Mouse (Mus musculus) limb, embryonic 11.5 days (tissue): ENCODE results near the gene Hist1h3b. TPM values are rescaled to one million over a fixed set of nuclear protein-coding genes. Genes with fewer than 3 reads are reported as not detected.
"Not testable (repeated sequence)": the region's sequence is repeated elsewhere in the genome, so short reads cannot be mapped to it uniquely, and the experiment has no call there.

Source experiments
- ATAC-seq: fragments of 200-750 bp; cut with Nextera tagmentation; 2 replicates; pipeline ENCODE4 v1.8.0; 2017; ENCODE audit warnings: low read depth; ENCODE audit not compliant: insufficient number of reproducible peaks, low FRiP score, low TSS enrichment
- DNase-seq: peaks from one replicate; pipeline ENCODE4 v3.0.0-alpha.2; 2015; ENCODE audit warnings: low spot score
- H3K27ac ChIP-seq: fragments of 300-500 bp; sonication (generic); replicated peaks from 2 replicates; pipeline ENCODE4 v1.5.1; 2014; ENCODE audit warnings: low read depth, mild to moderate bottlenecking, low read length
- H3K27me3 ChIP-seq: fragments of 300-500 bp; sonication (generic); 2 replicates; pipeline ENCODE4 v1.6.1; 2014; ENCODE audit warnings: mild to moderate bottlenecking, low read length, mixed read lengths; ENCODE audit not compliant: control insufficient read depth, insufficient read depth
- H3K36me3 ChIP-seq: fragments of 300-500 bp; sonication (generic); 2 replicates; pipeline ENCODE4 v1.6.1; 2014; ENCODE audit warnings: mild to moderate bottlenecking, low read length, moderate library complexity, mixed read lengths; ENCODE audit not compliant: control insufficient read depth, insufficient read depth
- H3K4me1 ChIP-seq: fragments of 300-500 bp; sonication (generic); 2 replicates; pipeline ENCODE4 v1.6.1; 2014; ENCODE audit warnings: low read length, mixed read lengths; ENCODE audit not compliant: control insufficient read depth, insufficient read depth
- H3K4me2 ChIP-seq: fragments of 300-500 bp; sonication (generic); 2 replicates; pipeline ENCODE4 v1.6.1; 2014; ENCODE audit warnings: low read depth, mild to moderate bottlenecking, moderate library complexity; ENCODE audit not compliant: severe bottlenecking
- H3K4me3 ChIP-seq: fragments of 300-500 bp; sonication (generic); 2 replicates; pipeline ENCODE4 v1.5.1; 2014; ENCODE audit warnings: low read depth, low read length
- H3K9ac ChIP-seq: fragments of 300-500 bp; sonication (generic); 2 replicates; pipeline ENCODE4 v1.6.1; 2014; ENCODE audit warnings: mild to moderate bottlenecking, low read length
- H3K9me3 ChIP-seq: fragments of 300-500 bp; sonication (generic); 2 replicates; pipeline ENCODE4 v1.6.1; 2016; ENCODE audit warnings: low read length; ENCODE audit not compliant: control insufficient read depth
- WGBS: fragments of 180-500 bp; shearing (Covaris S2); extraction: QIAGEN DNeasy Blood & Tissue Kit; methylation state at CpG from one replicate; pipeline ENCODE4 v1.1.7; 2014; 5-methylcytosine and 5-hydroxymethylcytosine counted together
- polyA plus RNA-seq: library from polyadenylated mRNA; unstranded; fragments of >200 nt; fragmentation: Nextera tagmentation; extraction: Ambion mirVana; gene quantifications from 2 replicates; pipeline ENCODE4 v1.2.1, GENCODE M21; 2014

The Hist1h3b gene
- polyA plus RNA-seq, 1 experiment from 2014 or later = 12.0 TPM

GRCm38 (mm10) chr13:23716261-23717042, 35.6 kb upstream of the Hist1h3b start:
- 88% methylated on average over 5 of the region's 5 CpGs for WGBS
- ATAC-seq = no peak

GRCm38 (mm10) chr13:23717176-23717575, 34.9 kb upstream of the Hist1h3b start:
- Histone ChIP-seq H3K36me3 (no peaks in the 10 kb centered on the region), H3K4me1 (0 out of 2 replicates have a peak, but pooled peaks cover 3% of the 10 kb centered on the region), H3K9me3 (no peaks in the 10 kb centered on the region), H3K9ac (no peak overlapping the region; the same call in 1 of the 2 replicates), H3K4me3 (no peak overlapping the region), H3K27me3 (no peaks in the 10 kb centered on the region), H3K4me2 (no peak overlapping the region), H3K27ac (no peak overlapping the region)
- DNase-seq = peak; percentile 20
- ATAC-seq = no peak
- 47% methylated on average over 11 of the region's 11 CpGs for WGBS

More at GRCm38 (mm10) chr13:23716261-23717042, 35.6 kb upstream of the Hist1h3b start:
- Histone ChIP-seq H3K4me1 (0 out of 2 replicates have a peak, but pooled peaks cover 3% of the 10 kb centered on the region), H3K36me3 (no peaks in the 10 kb centered on the region), H3K4me3 (no peak overlapping the region), H3K9ac (no peak overlapping the region), H3K9me3 (no peaks in the 10 kb centered on the region), H3K27ac (no peak overlapping the region), H3K27me3 (no peaks in the 10 kb centered on the region), H3K4me2 (no peak overlapping the region)
- DNase-seq = peak; percentile 19

GRCm38 (mm10) chr13:23717593-23718245, 34.3 kb upstream of the Hist1h3b start:
- 16% methylated on average over 2 of the region's 2 CpGs for WGBS
- ATAC-seq, H3K4me1 ChIP-seq, H3K4me2 ChIP-seq, H3K27me3 ChIP-seq, H3K4me3 ChIP-seq, H3K9ac ChIP-seq, H3K9me3 ChIP-seq, H3K27ac ChIP-seq, H3K36me3 ChIP-seq: not testable (repeated sequence)
- DNase-seq = peak; percentile 22

GRCm38 (mm10) chr13:23724239-23724638, 27.8 kb upstream of the Hist1h3b start:
- Histone ChIP-seq H3K27me3 (no peaks in the 10 kb centered on the region), H3K9ac (no peak overlapping the region), H3K9me3 (no peaks in the 10 kb centered on the region), H3K27ac (no peak overlapping the region), H3K4me1 (no peaks in the 10 kb centered on the region), H3K36me3 (no peaks in the 10 kb centered on the region), H3K4me3 (no peak overlapping the region), H3K4me2 (no peak overlapping the region)
- ATAC-seq (no peak), DNase-seq (no peak)
- 93% methylated on average over 4 of the region's 4 CpGs for WGBS

GRCm38 (mm10) chr13:23725213-23725612, 26.9 kb upstream of the Hist1h3b start:
- DNase-seq (no peak), ATAC-seq (no peak)
- no CpG with 5 or more reads among the region's 1 CpGs for WGBS
- H3K36me3 ChIP-seq = no peaks in the 10 kb centered on the region
- H3K4me3 ChIP-seq = no peak overlapping the region
- H3K9ac ChIP-seq = no peak overlapping the region
- H3K27ac ChIP-seq = no peak overlapping the region
- no peaks in the 10 kb centered on the region for H3K27me3 ChIP-seq
- H3K9me3 ChIP-seq = no peaks in the 10 kb centered on the region
- no peak overlapping the region for H3K4me2 ChIP-seq
- no peaks in the 10 kb centered on the region for H3K4me1 ChIP-seq

GRCm38 (mm10) chr13:23728472-23729191, 23.4 kb upstream of the Hist1h3b start:
- H3K9ac ChIP-seq = no peak overlapping the region
- 91% methylated on average over 18 of the region's 18 CpGs for WGBS
- H3K9me3 ChIP-seq = no peaks in the 10 kb centered on the region
- no peaks in the 10 kb centered on the region for H3K27me3 ChIP-seq
- no peak overlapping the region for H3K4me3 ChIP-seq
- ATAC-seq (no peak), DNase-seq (peak; percentile 18)
- no peak overlapping the region for H3K4me2 ChIP-seq
- no peaks in the 10 kb centered on the region for H3K36me3 ChIP-seq
- H3K27ac ChIP-seq = no peak overlapping the region
- H3K4me1 ChIP-seq = no peaks in the 10 kb centered on the region

GRCm38 (mm10) chr13:23729192-23729525, 22.9 kb upstream of the Hist1h3b start:
- no peaks in the 10 kb centered on the region for H3K4me1 ChIP-seq
- H3K27ac ChIP-seq = no peak overlapping the region
- ATAC-seq (no peak), DNase-seq (peak; percentile 16)
- H3K27me3 ChIP-seq = no peaks in the 10 kb centered on the region
- no peak overlapping the region for H3K4me3 ChIP-seq
- no peak overlapping the region for H3K9ac ChIP-seq
- H3K9me3 ChIP-seq = no peaks in the 10 kb centered on the region
- H3K36me3 ChIP-seq = no peaks in the 10 kb centered on the region
- 94% methylated on average over 9 of the region's 9 CpGs for WGBS
- no peak overlapping the region for H3K4me2 ChIP-seq

- H3K4me2 ChIP-seq = no peak overlapping the region
- H3K9ac ChIP-seq = no peak overlapping the region
- H3K36me3 ChIP-seq = no peaks in the 10 kb centered on the region
- DNase-seq (peak; percentile 19), ATAC-seq (no peak)
- no peaks in the 10 kb centered on the region for H3K4me1 ChIP-seq
- H3K27me3 ChIP-seq = no peaks in the 10 kb centered on the region
- H3K27ac ChIP-seq = no peak overlapping the region
- H3K9me3 ChIP-seq = no peaks in the 10 kb centered on the region
- 89% methylated on average over 5 of the region's 5 CpGs for WGBS
- no peak overlapping the region for H3K4me3 ChIP-seq
Observed at GRCm38 (mm10) chr13:23729706-23730105, 22.4 kb upstream of the Hist1h3b start.
